Mouse (Mus musculus) embryonic facial prominence, embryonic 11.5 days (tissue): ENCODE data around the gene Rpl24. TPM values are rescaled to one million over a fixed set of nuclear protein-coding genes. Genes with fewer than 3 reads are reported as not detected.

Experiments used
- ATAC-seq: fragments of 200-750 bp; cut with Nextera tagmentation; replicated peaks from 2 replicates; pipeline ENCODE4 v1.8.0; 2017; ENCODE audit warnings: low read depth; ENCODE audit not compliant: insufficient number of reproducible peaks, low FRiP score, low TSS enrichment
- DNase-seq: peaks from one replicate; pipeline ENCODE4 v3.0.0-alpha.2; 2015; ENCODE audit warnings: low spot score
- H3K27ac ChIP-seq: fragments of 300-500 bp; sonication (generic); replicated peaks from 2 replicates; pipeline ENCODE4 v1.5.1; 2014; ENCODE audit warnings: mild to moderate bottlenecking, low read depth, low read length, control low read depth
- H3K27me3 ChIP-seq: fragments of 300-500 bp; sonication (generic); 2 replicates; pipeline ENCODE4 v1.6.1; 2014; ENCODE audit warnings: mild to moderate bottlenecking, low read length, moderate library complexity, mixed read lengths; ENCODE audit not compliant: control insufficient read depth, insufficient read depth
- H3K36me3 ChIP-seq: fragments of 300-500 bp; sonication (generic); replicated peaks from 2 replicates; pipeline ENCODE4 v1.6.1; 2014; ENCODE audit warnings: low read depth, mild to moderate bottlenecking, low read length, moderate library complexity, mixed read lengths; ENCODE audit not compliant: control insufficient read depth, insufficient read depth
- H3K4me1 ChIP-seq: fragments of 300-500 bp; sonication (generic); 2 replicates; pipeline ENCODE4 v1.6.1; 2014; ENCODE audit warnings: low read length, mixed read lengths; ENCODE audit not compliant: control insufficient read depth, insufficient read depth
- H3K4me2 ChIP-seq: fragments of 300-500 bp; sonication (generic); 2 replicates; pipeline ENCODE4 v1.6.1; 2014; ENCODE audit warnings: low read depth, mild to moderate bottlenecking, control low read depth, low read length, moderate library complexity
- H3K4me3 ChIP-seq: fragments of 300-500 bp; sonication (generic); 2 replicates; pipeline ENCODE4 v1.5.1; 2014; ENCODE audit warnings: low read depth, low read length, control low read depth
- H3K9ac ChIP-seq: fragments of 300-500 bp; sonication (generic); replicated peaks from 2 replicates; pipeline ENCODE4 v1.6.1; 2014; ENCODE audit warnings: mild to moderate bottlenecking, control low read depth, low read length
- H3K9me3 ChIP-seq: fragments of 300-500 bp; sonication (generic); replicated peaks from 2 replicates; pipeline ENCODE4 v1.6.1; 2016; ENCODE audit warnings: mild to moderate bottlenecking, low read length, inconsistent platforms, mixed read lengths; ENCODE audit not compliant: control insufficient read depth
- WGBS: fragments of 180-500 bp; shearing (Covaris S2); extraction: QIAGEN DNeasy Blood & Tissue Kit; methylation state at CpG from one replicate; pipeline ENCODE4 v1.1.7; 2014; 5-methylcytosine and 5-hydroxymethylcytosine counted together
- polyA plus RNA-seq: library from polyadenylated mRNA; unstranded; fragments of >200 nt; fragmentation: Nextera tagmentation; extraction: Ambion mirVana; gene quantifications from 2 replicates; pipeline ENCODE4 v1.2.1, GENCODE M21; 2014

Rpl24 gene
- polyA plus RNA-seq = 844 and 899 TPM in 2 replicates

DNA sequence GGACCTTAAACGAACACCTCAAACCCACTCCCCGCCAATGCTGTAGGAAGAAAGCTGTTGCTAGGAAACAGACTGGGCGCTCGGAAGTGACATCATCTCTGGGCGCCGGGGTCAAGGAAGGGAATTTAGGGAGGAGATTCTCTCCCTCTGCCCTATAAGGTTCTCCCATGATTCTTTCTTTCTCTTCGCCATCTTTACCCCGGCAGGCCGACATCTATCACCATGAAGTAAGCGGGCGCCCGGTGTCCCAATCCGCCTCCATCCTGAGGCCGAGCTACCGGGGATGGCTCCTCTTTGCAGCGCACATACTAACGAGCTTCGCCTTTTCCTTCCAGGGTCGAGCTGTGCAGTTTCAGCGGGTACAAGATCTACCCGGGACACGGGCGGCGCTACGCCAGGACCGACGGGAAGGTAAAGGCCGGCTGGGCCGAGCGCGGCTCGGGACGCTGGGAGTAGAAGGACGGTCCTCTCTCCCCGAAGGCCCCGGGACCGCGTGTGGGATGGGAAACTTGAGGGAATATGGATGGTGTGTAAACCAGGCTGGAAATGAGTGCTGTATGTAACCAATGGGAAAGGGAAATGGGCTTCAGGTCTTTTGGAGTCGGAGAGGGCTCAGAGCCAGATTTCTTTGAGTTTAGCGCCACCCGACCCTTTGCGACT is at the start of gene Rpl24:
Gene Rpl24 (plus strand): TSS at position 64 of the 660 bp plus-strand sequence.
- peak within 1 kb of the TSS; percentile 89 for H3K4me3 ChIP-seq
- peak within 1 kb of the TSS; percentile 72; the same call in 1 of the 2 replicates for H3K27ac ChIP-seq
- peak; percentile 96 for DNase-seq
- no peaks in the 10 kb centered on the region for H3K9me3 ChIP-seq
- H3K36me3 ChIP-seq = peaks cover 6% of the 10 kb centered on the region
- WGBS = under 1% methylated on average over 42 of the region's 42 CpGs
- no peaks in the 10 kb centered on the region for H3K4me1 ChIP-seq
- peak within 1 kb of the TSS; percentile 97 for H3K9ac ChIP-seq
- H3K27me3 ChIP-seq = no peaks in the 10 kb centered on the region
- ATAC-seq = peak; percentile 88
- peak within 1 kb of the TSS; percentile 79 for H3K4me2 ChIP-seq

DNA sequence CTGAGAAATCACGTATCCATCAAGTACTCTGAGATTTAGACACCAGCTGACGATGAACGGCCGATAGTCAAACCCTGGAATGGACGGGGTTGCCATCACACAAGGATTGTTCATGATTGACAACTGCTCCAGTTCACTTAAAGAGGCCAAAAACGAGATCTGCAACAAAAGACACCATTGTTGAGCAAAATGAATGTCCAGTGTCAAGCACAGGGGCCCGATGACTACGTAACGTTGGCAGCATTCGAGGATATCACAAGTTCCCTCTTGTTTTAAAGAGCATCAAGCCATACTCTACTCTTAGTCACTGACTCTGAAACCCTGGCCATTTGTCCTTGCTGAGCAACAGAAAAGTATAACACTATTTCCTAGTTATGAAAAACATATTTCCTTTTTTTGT is 44.0 kb upstream of the Rpl24 start:
- no peaks in the 10 kb centered on the region for H3K9me3 ChIP-seq
- no peaks in the 10 kb centered on the region for H3K27me3 ChIP-seq
- no peak overlapping the region for H3K4me2 ChIP-seq
- no peak overlapping the region for H3K9ac ChIP-seq
- DNase-seq (no peak), ATAC-seq (no peak)
- H3K4me3 ChIP-seq = no peak overlapping the region
- no peak overlapping the region for H3K27ac ChIP-seq
- WGBS = 88% methylated on average over 10 of the region's 10 CpGs
- no peaks in the 10 kb centered on the region for H3K4me1 ChIP-seq
- no peaks in the 10 kb centered on the region; the same call in none of the 2 replicates for H3K36me3 ChIP-seq

DNA sequence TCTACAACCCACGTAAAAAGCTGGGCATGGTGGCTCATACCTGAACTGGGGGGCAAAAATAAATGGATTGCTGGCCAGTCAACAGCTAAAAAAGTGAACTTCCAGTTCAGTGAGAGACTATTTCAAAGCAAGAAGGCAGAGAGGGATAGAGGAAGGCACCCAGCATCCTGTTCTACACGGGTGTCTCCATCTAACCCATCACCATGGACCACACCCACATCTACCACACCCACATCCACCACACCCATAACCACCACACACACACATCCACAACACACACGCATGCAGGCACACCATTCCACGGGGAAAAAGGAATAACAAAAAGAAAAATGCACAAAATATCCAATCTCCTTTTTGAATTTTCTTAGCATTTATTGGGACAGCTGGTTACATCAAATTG is 42.1 kb upstream of the Rpl24 start:
- Histone ChIP-seq H3K4me3 (no peak overlapping the region), H3K9me3 (no peaks in the 10 kb centered on the region), H3K4me1 (no peaks in the 10 kb centered on the region), H3K36me3 (no peaks in the 10 kb centered on the region; the same call in none of the 2 replicates), H3K27me3 (no peaks in the 10 kb centered on the region), H3K4me2 (no peak overlapping the region), H3K9ac (no peak overlapping the region), H3K27ac (no peak overlapping the region)
- no peak for DNase-seq
- no peak for ATAC-seq
- 88% methylated on average over 4 of the region's 4 CpGs for WGBS

DNA sequence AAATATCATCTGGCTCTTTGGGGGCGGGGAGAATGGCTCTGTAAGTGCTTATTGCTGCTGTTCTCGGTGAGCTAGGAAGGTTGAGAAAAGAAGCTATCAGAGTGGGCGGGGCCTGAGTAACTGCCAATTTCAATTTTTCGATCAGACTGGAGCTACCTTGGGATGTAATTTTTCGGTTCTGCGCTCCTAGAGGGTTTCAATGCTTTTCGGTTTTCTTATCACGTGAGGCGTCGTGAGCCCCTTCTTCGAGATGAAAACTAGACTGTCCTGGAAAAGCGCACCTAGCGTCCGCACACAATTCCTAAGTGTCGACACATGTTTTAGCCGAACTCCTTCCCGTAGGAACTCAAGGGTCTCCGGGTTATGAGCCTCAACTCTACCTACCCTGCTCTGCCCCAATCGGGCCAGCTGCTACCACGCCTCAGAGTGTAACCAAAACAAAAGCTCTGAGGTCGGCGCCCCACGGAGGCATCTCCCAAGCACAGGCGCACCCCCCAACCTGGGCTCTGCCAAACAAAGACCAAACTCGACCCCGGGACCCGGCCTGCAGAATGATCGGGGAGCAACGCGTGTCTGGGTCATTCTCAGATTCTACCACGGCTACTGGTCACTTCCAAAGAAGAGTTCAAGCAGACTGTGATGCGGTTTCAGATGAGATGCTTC is 32.3 kb upstream of the Rpl24 start:
- Histone ChIP-seq H3K27me3 (no peaks in the 10 kb centered on the region), H3K9ac (peak overlapping the region; percentile 76), H3K27ac (peak overlapping the region; percentile 31; the same call in 1 of the 2 replicates), H3K4me1 (no peaks in the 10 kb centered on the region), H3K4me3 (peak overlapping the region; percentile 49), H3K9me3 (no peaks in the 10 kb centered on the region), H3K4me2 (peak overlapping the region; percentile 68), H3K36me3 (no peaks in the 10 kb centered on the region)
- WGBS = 1% methylated on average over 32 of the region's 32 CpGs
- peak; percentile 54 for ATAC-seq
- peak; percentile 60 for DNase-seq

DNA sequence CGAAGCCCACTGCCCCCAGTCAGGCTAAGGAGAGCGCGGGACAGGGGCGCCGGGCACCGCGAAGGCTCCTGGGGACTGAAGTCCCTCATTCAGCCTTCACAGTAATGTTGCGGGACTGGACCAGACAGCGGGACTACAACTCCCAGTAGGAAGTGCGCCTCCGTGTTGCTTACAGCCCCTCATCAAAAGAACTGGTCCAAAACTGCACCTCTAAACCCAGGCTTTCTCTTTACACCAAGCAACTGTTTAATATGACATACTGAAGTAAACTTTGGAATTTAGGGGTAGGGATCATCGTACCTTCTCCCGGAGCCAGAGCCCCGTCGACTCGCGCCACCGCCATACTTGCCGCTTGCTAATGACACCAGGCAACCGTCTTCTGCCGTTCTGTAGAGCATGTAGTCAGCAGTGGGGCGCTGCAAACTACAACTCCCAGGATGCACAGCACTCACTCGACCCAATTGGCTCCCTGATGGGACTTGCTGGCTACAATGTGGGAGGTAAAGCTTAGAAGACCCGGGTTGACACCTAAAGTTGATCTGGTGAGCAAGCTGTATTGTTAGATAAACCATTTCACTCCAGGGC is 31.5 kb upstream of the Rpl24 start, which contains the start of gene Cep97:
Gene Cep97 (minus strand): TSS at position 403 of the 585 bp plus-strand sequence.
- Histone ChIP-seq H3K4me2 (peak within 1 kb of the TSS; percentile 68), H3K36me3 (no peaks in the 10 kb centered on the region), H3K27ac (peak within 1 kb of the TSS; percentile 31; the same call in 1 of the 2 replicates), H3K9me3 (no peaks in the 10 kb centered on the region), H3K4me3 (peak within 1 kb of the TSS; percentile 49), H3K27me3 (no peaks in the 10 kb centered on the region), H3K9ac (peak within 1 kb of the TSS; percentile 76), H3K4me1 (no peaks in the 10 kb centered on the region)
- ATAC-seq (peak; percentile 99), DNase-seq (peak; percentile 94)
- WGBS = under 1% methylated on average over 24 of the region's 24 CpGs

DNA sequence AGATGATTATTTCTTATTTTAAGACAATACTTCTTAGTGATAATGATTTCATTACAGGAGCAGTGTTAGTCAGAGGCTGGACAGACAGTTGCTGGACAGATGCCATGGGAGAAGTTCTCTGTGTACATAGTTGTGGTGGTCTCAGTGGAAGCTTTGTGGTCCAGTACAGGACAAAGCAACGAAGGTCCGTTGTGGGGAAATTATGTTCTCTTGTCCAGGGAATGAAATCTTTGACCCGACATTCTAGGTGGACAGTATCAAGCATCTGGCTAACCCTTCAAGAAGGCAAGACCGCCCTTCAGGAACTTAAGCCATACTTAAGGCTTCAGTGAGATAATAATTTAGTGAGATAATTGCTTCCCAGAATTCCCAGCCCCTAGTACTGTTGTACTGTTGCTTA is 27.3 kb upstream of the Rpl24 start:
- Histone ChIP-seq H3K27ac (no peak overlapping the region), H3K36me3 (no peaks in the 10 kb centered on the region), H3K9ac (no peak overlapping the region), H3K4me3 (no peak overlapping the region), H3K27me3 (no peaks in the 10 kb centered on the region), H3K4me1 (no peaks in the 10 kb centered on the region), H3K9me3 (no peaks in the 10 kb centered on the region), H3K4me2 (no peak overlapping the region)
- WGBS = 88% methylated on average over 4 of the region's 4 CpGs
- ATAC-seq = no peak
- no peak for DNase-seq

DNA sequence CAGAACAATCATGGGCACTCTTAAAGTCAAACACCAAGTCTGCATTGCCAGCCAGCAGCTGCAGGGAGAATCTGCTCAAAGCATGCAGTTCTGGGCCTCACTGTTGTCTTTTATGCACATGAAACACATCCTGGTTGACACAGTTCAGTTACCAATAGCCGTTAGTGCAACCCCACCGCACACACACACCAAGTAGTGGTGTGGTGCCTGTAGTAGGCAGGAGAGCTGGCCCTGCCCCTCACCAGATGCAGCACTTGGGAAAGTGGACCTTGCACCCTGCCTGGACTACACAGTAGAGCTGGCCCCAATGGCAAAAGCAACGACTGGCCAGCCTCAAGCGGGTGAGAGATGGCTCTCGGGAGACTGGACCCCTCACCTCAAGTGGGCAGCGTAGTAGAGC is 26.4 kb upstream of the Rpl24 start:
- no peaks in the 10 kb centered on the region for H3K4me1 ChIP-seq
- no peak overlapping the region for H3K4me2 ChIP-seq
- ATAC-seq = no peak
- no peak overlapping the region for H3K4me3 ChIP-seq
- H3K36me3 ChIP-seq = no peaks in the 10 kb centered on the region
- 79% methylated on average over 6 of the region's 6 CpGs for WGBS
- no peak overlapping the region for H3K27ac ChIP-seq
- no peak for DNase-seq
- no peaks in the 10 kb centered on the region for H3K27me3 ChIP-seq
- no peaks in the 10 kb centered on the region for H3K9me3 ChIP-seq
- H3K9ac ChIP-seq = no peak overlapping the region

DNA sequence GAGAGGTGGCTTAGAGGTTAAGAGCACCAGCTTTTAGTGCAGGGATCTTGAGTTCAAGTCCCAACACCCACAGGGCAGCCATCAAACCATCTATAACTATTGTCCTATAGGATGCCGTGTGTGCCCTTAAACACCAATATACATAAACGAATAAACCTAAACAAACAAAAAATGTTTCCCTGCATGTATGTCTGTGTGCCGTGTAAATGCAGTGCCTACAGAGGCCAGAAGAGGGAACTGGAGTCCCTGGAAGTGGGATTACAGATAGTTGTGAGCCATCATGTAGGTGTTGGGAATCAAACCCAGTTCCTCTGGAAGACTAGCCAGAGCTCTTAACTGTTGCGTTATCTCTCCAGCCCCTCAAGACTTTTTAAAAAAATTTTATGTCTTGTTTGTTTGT is 25.3 kb upstream of the Rpl24 start:
- Histone ChIP-seq H3K27ac (no peak overlapping the region), H3K4me2 (no peak overlapping the region), H3K4me3 (no peak overlapping the region), H3K36me3 (no peaks in the 10 kb centered on the region), H3K9me3 (no peaks in the 10 kb centered on the region), H3K9ac (no peak overlapping the region), H3K4me1 (no peaks in the 10 kb centered on the region), H3K27me3 (no peaks in the 10 kb centered on the region)
- no peak for DNase-seq
- no peak for ATAC-seq
- WGBS = 88% methylated on average over 4 of the region's 4 CpGs
